Mouse (Mus musculus) bone marrow macrophage, adult 2 months (primary cell): ENCODE results near the gene Ppp1r18.

ENCODE experiments used
- CTCF ChIP-seq: IDR thresholded peaks from 2 replicates; pipeline ENCODE4 v1.5.1; 2012; ENCODE audit warnings: low read depth, mild to moderate bottlenecking, low read length, moderate library complexity
- POLR2A ChIP-seq: IDR thresholded peaks from 2 replicates; pipeline ENCODE4 v1.6.1; 2012; ENCODE audit warnings: mild to moderate bottlenecking, low read depth, low read length, borderline replicate concordance

- TF ChIP-seq CTCF (no peak), POLR2A (no peak)
Measured at GRCm38 (mm10) chr17:35838570-35838969, 26.8 kb upstream of the Ppp1r18 start.
